Mouse (Mus musculus): ENCODE data around the gene Fuca1. TPM values are rescaled to one million over a fixed set of nuclear protein-coding genes. Genes with fewer than 3 reads are reported as not detected.
"Not testable (repeated sequence)": the region's sequence is repeated elsewhere in the genome, so short reads cannot be mapped to it uniquely, and the experiment has no call there.

The Fuca1 gene
- polyA plus RNA-seq, 1 experiment from 2014 or later = 48.1 TPM

GRCm38 (mm10) chr4:135970585-135970984 is 50.0 kb downstream of the Fuca1 start:
- no peak for ATAC-seq (ENCODE audit: low FRiP score)
- H3K9me3 ChIP-seq (ENCODE audit: control insufficient read depth, low read length) = no peaks in the 10 kb centered on the region
- no peak overlapping the region for H3K9ac ChIP-seq (ENCODE audit: low read length)
- no peak overlapping the region for H3K4me3 ChIP-seq (ENCODE audit: low read depth, low read length)
- H3K4me1 ChIP-seq (ENCODE audit: control insufficient read depth, insufficient read depth, low read length) = peaks cover 12% of the 10 kb centered on the region
- no peaks in the 10 kb centered on the region for H3K27me3 ChIP-seq (ENCODE audit: control insufficient read depth, insufficient read depth, low read length)
- H3K36me3 ChIP-seq (ENCODE audit: control insufficient read depth, insufficient read depth, low read length) = peaks cover 28% of the 10 kb centered on the region
- H3K27ac ChIP-seq (ENCODE audit: low read depth, low read length) = no peak overlapping the region
- H3K4me2 ChIP-seq = no peak overlapping the region
- DNase-seq (ENCODE audit: low spot score, missing footprints) = no peak
- 90% methylated on average over 11 of the region's 11 CpGs for WGBS

- H3K4me3 ChIP-seq (ENCODE audit: low read depth, low read length) = peak overlapping the region; percentile 94
- peak; percentile 75 for ATAC-seq (ENCODE audit: low FRiP score)
- no peak for DNase-seq (ENCODE audit: low spot score, missing footprints)
- no peak overlapping the region for H3K27ac ChIP-seq (ENCODE audit: low read depth, low read length)
- peaks cover 27% of the 10 kb centered on the region for H3K36me3 ChIP-seq (ENCODE audit: control insufficient read depth, insufficient read depth, low read length)
- H3K9ac ChIP-seq (ENCODE audit: low read length) = peak overlapping the region; percentile 81
- H3K4me1 ChIP-seq (ENCODE audit: control insufficient read depth, insufficient read depth, low read length) = peaks cover 12% of the 10 kb centered on the region
- no peaks in the 10 kb centered on the region for H3K9me3 ChIP-seq (ENCODE audit: control insufficient read depth, low read length)
- WGBS = 1% methylated on average over 35 of the region's 35 CpGs
- H3K27me3 ChIP-seq (ENCODE audit: control insufficient read depth, insufficient read depth, low read length) = no peaks in the 10 kb centered on the region
- H3K4me2 ChIP-seq = peak overlapping the region; percentile 99
Observed at GRCm38 (mm10) chr4:135971805-135972555, 51.4 kb downstream of the Fuca1 start.

- peak; percentile 80 for ATAC-seq (ENCODE audit: low FRiP score)
- H3K27ac ChIP-seq (ENCODE audit: low read depth, low read length) = peak within 1 kb of the TSS; percentile 11; the same call in 1 of the 2 replicates
- H3K27me3 ChIP-seq (ENCODE audit: control insufficient read depth, insufficient read depth, low read length) = no peaks in the 10 kb centered on the region
- peaks cover 12% of the 10 kb centered on the region for H3K4me1 ChIP-seq (ENCODE audit: control insufficient read depth, insufficient read depth, low read length)
- DNase-seq (ENCODE audit: low spot score, missing footprints) = peak; percentile 94
- peak within 1 kb of the TSS; percentile 99 for H3K4me2 ChIP-seq
- peak within 1 kb of the TSS; percentile 94 for H3K4me3 ChIP-seq (ENCODE audit: low read depth, low read length)
- no peaks in the 10 kb centered on the region for H3K9me3 ChIP-seq (ENCODE audit: control insufficient read depth, low read length)
- WGBS = 2% methylated on average over 19 of the region's 19 CpGs
- H3K9ac ChIP-seq (ENCODE audit: low read length) = peak within 1 kb of the TSS; percentile 81
- H3K36me3 ChIP-seq (ENCODE audit: control insufficient read depth, insufficient read depth, low read length) = peaks cover 26% of the 10 kb centered on the region
Observed at GRCm38 (mm10) chr4:135972556-135972906, 52.0 kb downstream of the Fuca1 start, which contains the start of gene Lypla2. Gene Lypla2 (minus strand): TSS chr4:135972626.

GRCm38 (mm10) chr4:135972911-135973811 is 52.6 kb downstream of the Fuca1 start:
- peak overlapping the region; percentile 81 for H3K9ac ChIP-seq (ENCODE audit: low read length)
- no peaks in the 10 kb centered on the region for H3K9me3 ChIP-seq (ENCODE audit: control insufficient read depth, low read length)
- peak overlapping the region; percentile 99 for H3K4me2 ChIP-seq
- H3K4me3 ChIP-seq (ENCODE audit: low read depth, low read length) = peak overlapping the region; percentile 94
- ATAC-seq (ENCODE audit: low FRiP score) = no peak
- no peaks in the 10 kb centered on the region for H3K27me3 ChIP-seq (ENCODE audit: control insufficient read depth, insufficient read depth, low read length)
- H3K27ac ChIP-seq (ENCODE audit: low read depth, low read length) = peak overlapping the region; percentile 11; the same call in 1 of the 2 replicates
- DNase-seq (ENCODE audit: low spot score, missing footprints) = no peak
- H3K36me3 ChIP-seq (ENCODE audit: control insufficient read depth, insufficient read depth, low read length) = peaks cover 22% of the 10 kb centered on the region
- WGBS = 79% methylated on average over 13 of the region's 13 CpGs
- peaks cover 12% of the 10 kb centered on the region for H3K4me1 ChIP-seq (ENCODE audit: control insufficient read depth, insufficient read depth, low read length)

GRCm38 (mm10) chr4:135976146-135976545 is 55.6 kb downstream of the Fuca1 start:
- Histone ChIP-seq H3K27me3 (ENCODE audit: control insufficient read depth, insufficient read depth, low read length) (no peaks in the 10 kb centered on the region), H3K9ac (ENCODE audit: low read length) (no peak overlapping the region), H3K27ac (ENCODE audit: low read depth, low read length) (no peak overlapping the region), H3K4me3 (ENCODE audit: low read depth, low read length) (no peak overlapping the region), H3K4me2 (no peak overlapping the region), H3K36me3 (ENCODE audit: control insufficient read depth, insufficient read depth, low read length) (0 out of 2 replicates have a peak, but pooled peaks cover 4% of the 10 kb centered on the region), H3K9me3 (ENCODE audit: control insufficient read depth, low read length) (no peaks in the 10 kb centered on the region), H3K4me1 (ENCODE audit: control insufficient read depth, insufficient read depth, low read length) (peaks cover 12% of the 10 kb centered on the region)
- ATAC-seq (ENCODE audit: low FRiP score) (no peak), DNase-seq (ENCODE audit: low spot score, missing footprints) (no peak)
- WGBS = 94% methylated on average over 12 of the region's 12 CpGs

GRCm38 (mm10) chr4:135980223-135980622 is 59.7 kb downstream of the Fuca1 start:
- H3K27me3 ChIP-seq (ENCODE audit: control insufficient read depth, insufficient read depth, low read length); H3K36me3 ChIP-seq (ENCODE audit: control insufficient read depth, insufficient read depth, low read length); H3K9ac ChIP-seq (ENCODE audit: low read length); H3K27ac ChIP-seq (ENCODE audit: low read depth, low read length); H3K4me1 ChIP-seq (ENCODE audit: control insufficient read depth, insufficient read depth, low read length); ATAC-seq (ENCODE audit: low FRiP score); H3K4me2 ChIP-seq; H3K9me3 ChIP-seq (ENCODE audit: control insufficient read depth, low read length); H3K4me3 ChIP-seq (ENCODE audit: low read depth, low read length): not testable (repeated sequence)
- DNase-seq (ENCODE audit: low spot score, missing footprints) = peak; percentile 19
- 97% methylated on average over 5 of the region's 5 CpGs for WGBS

- H3K4me2 ChIP-seq = no peak overlapping the region
- no peak overlapping the region for H3K27ac ChIP-seq (ENCODE audit: low read depth, low read length)
- H3K36me3 ChIP-seq (ENCODE audit: control insufficient read depth, insufficient read depth, low read length) = peaks cover 7% of the 10 kb centered on the region; the same call in 1 of the 2 replicates
- ATAC-seq (ENCODE audit: low FRiP score) (no peak), DNase-seq (ENCODE audit: low spot score, missing footprints) (peak; percentile 65)
- no peak overlapping the region for H3K4me3 ChIP-seq (ENCODE audit: low read depth, low read length)
- peaks cover 8% of the 10 kb centered on the region for H3K4me1 ChIP-seq (ENCODE audit: control insufficient read depth, insufficient read depth, low read length)
- H3K9ac ChIP-seq (ENCODE audit: low read length) = no peak overlapping the region
- WGBS = 88% methylated on average over 7 of the region's 7 CpGs
- H3K9me3 ChIP-seq (ENCODE audit: control insufficient read depth, low read length) = no peaks in the 10 kb centered on the region
- no peaks in the 10 kb centered on the region for H3K27me3 ChIP-seq (ENCODE audit: control insufficient read depth, insufficient read depth, low read length)
Observed at GRCm38 (mm10) chr4:135981524-135982063, 61.1 kb downstream of the Fuca1 start.

- 93% methylated on average over 5 of the region's 5 CpGs for WGBS
- H3K4me3 ChIP-seq (ENCODE audit: low read depth, low read length) = no peak overlapping the region
Observed at GRCm38 (mm10) chr4:135984556-135984955, 64.0 kb downstream of the Fuca1 start.

More at GRCm38 (mm10) chr4:135984556-135984955, 64.0 kb downstream of the Fuca1 start:
- peaks cover 7% of the 10 kb centered on the region; the same call in 1 of the 2 replicates for H3K36me3 ChIP-seq (ENCODE audit: control insufficient read depth, insufficient read depth, low read length)
- no peak overlapping the region for H3K27ac ChIP-seq (ENCODE audit: low read depth, low read length)
- no peaks in the 10 kb centered on the region for H3K27me3 ChIP-seq (ENCODE audit: control insufficient read depth, insufficient read depth, low read length)
- peak; percentile 65 for DNase-seq (ENCODE audit: low spot score, missing footprints)
- no peak overlapping the region for H3K4me2 ChIP-seq
- ATAC-seq (ENCODE audit: low FRiP score) = no peak
- H3K4me1 ChIP-seq (ENCODE audit: control insufficient read depth, insufficient read depth, low read length) = peaks cover 10% of the 10 kb centered on the region
- no peaks in the 10 kb centered on the region for H3K9me3 ChIP-seq (ENCODE audit: control insufficient read depth, low read length)
- no peak overlapping the region for H3K9ac ChIP-seq (ENCODE audit: low read length)
